ENCODE assay signal across 12 mouse cellular contexts in genomic region chr10:110929756-110930155, GRCm38 (mm10). TPM values are rescaled to one million over a fixed set of nuclear protein-coding genes. Genes with fewer than 3 reads are reported as not detected.
A peak's percentile ranks its signal among the peaks of the same experiment; 100 is the strongest.
DNase-seq lines count a peak whose midpoint lies in the region; ATAC-seq lines count a peak whose summit lies in the region.
"Had no signal": no experiment of that assay in that cellular context is flagged by ENCODE, and none has a peak within 500 bp of the region (broad histone marks: within the 10 kb centered on the region; RNA-seq: fewer than 3 reads in every experiment).

No protein-coding gene starts in this region.

- H3K36me3 ChIP-seq in kidney, embryonic 15.5 days: peaks cover 7% of the 10 kb centered on the region; the same call in 1 of the 2 replicates
- H3K36me3 ChIP-seq in hindbrain, embryonic 14.5 days (replicated peaks; ENCODE audit: control insufficient read depth, insufficient read depth): no peaks in the 10 kb centered on the region
- no peaks in the 10 kb centered on the region for H3K36me3 ChIP-seq in forebrain, embryonic 12.5 days (replicated peaks)
- H3K36me3 ChIP-seq: liver, embryonic 12.5 days had no signal

- H3K4me1 ChIP-seq in kidney, embryonic 15.5 days: peaks cover 40% of the 10 kb centered on the region
- peaks cover 47% of the 10 kb centered on the region for H3K4me1 ChIP-seq in hindbrain, embryonic 14.5 days (replicated peaks; ENCODE audit: control insufficient read depth, insufficient read depth, low read length)
- peaks cover 43% of the 10 kb centered on the region for H3K4me1 ChIP-seq in forebrain, embryonic 12.5 days

- no peak overlapping the region for H3K27ac ChIP-seq in kidney, embryonic 15.5 days
- 0 out of 2 replicates have a peak overlapping the region, but pooled peaks have one; percentile 4 for H3K27ac ChIP-seq in hindbrain, embryonic 14.5 days
- H3K27ac ChIP-seq in forebrain, embryonic 12.5 days: no peak overlapping the region
- H3K27ac ChIP-seq: liver, embryonic 12.5 days had no signal

- WGBS in kidney, embryonic 15.5 days: 76% methylated on average over 4 of the region's 4 CpGs
- 60% methylated on average over 4 of the region's 4 CpGs for WGBS in hindbrain, embryonic 14.5 days
- WGBS in forebrain, embryonic 12.5 days: 69% methylated on average over 4 of the region's 4 CpGs

- no peak overlapping the region for H3K4me2 ChIP-seq in kidney, embryonic 15.5 days
- H3K4me2 ChIP-seq in hindbrain, embryonic 14.5 days (replicated peaks): no peak overlapping the region
- no peak overlapping the region for H3K4me2 ChIP-seq in forebrain, embryonic 12.5 days
- H3K4me2 ChIP-seq: liver, embryonic 12.5 days had no signal

- DNase-seq in cerebellum, postnatal 25 days: peak; percentile 36 to 54
- DNase-seq in cerebellum, adult 8-10 months: no peak
- DNase-seq in kidney, adult 9 months: peak; percentile 41
- peak; percentile 66 for DNase-seq in MN1 (ENCODE audit: low spot score)
- DNase-seq in hindbrain, embryonic 14.5 days (ENCODE audit: low spot score): no peak
- DNase-seq: B cell, adult 2 months; forebrain, postnatal 0 days had no signal

- H3K9me3 ChIP-seq in kidney, embryonic 15.5 days (replicated peaks): no peaks in the 10 kb centered on the region
- H3K9me3 ChIP-seq in hindbrain, embryonic 14.5 days (ENCODE audit: control insufficient read depth, low read length): no peaks in the 10 kb centered on the region
- H3K9me3 ChIP-seq in forebrain, embryonic 12.5 days: no peaks in the 10 kb centered on the region
- H3K9me3 ChIP-seq: liver, embryonic 12.5 days; megakaryocyte, embryonic 14.5 days had no signal

- no peaks in the 10 kb centered on the region for H3K27me3 ChIP-seq in kidney, embryonic 15.5 days
- H3K27me3 ChIP-seq in hindbrain, embryonic 14.5 days (ENCODE audit: control insufficient read depth, insufficient read depth, low read length): no peaks in the 10 kb centered on the region
- H3K27me3 ChIP-seq in forebrain, embryonic 12.5 days: no peaks in the 10 kb centered on the region
- H3K27me3 ChIP-seq: liver, embryonic 12.5 days; megakaryocyte, embryonic 14.5 days had no signal

- H3K4me3 ChIP-seq in kidney, embryonic 15.5 days (replicated peaks): no peak overlapping the region
- no peak overlapping the region for H3K4me3 ChIP-seq in hindbrain, embryonic 14.5 days (replicated peaks; ENCODE audit: low read length)
- H3K4me3 ChIP-seq in forebrain, embryonic 12.5 days (replicated peaks): no peak overlapping the region
- H3K4me3 ChIP-seq: liver, embryonic 12.5 days; megakaryocyte, embryonic 14.5 days had no signal

- H3K9ac ChIP-seq in kidney, embryonic 15.5 days: no peak overlapping the region
- no peak overlapping the region for H3K9ac ChIP-seq in hindbrain, embryonic 14.5 days
- no peak overlapping the region for H3K9ac ChIP-seq in forebrain, embryonic 12.5 days
- H3K9ac ChIP-seq: forebrain, postnatal 0 days; liver, embryonic 12.5 days had no signal

- no peak for ATAC-seq in kidney, embryonic 15.5 days (replicated peaks; ENCODE audit: low FRiP score)
- 0 out of 2 replicates have a peak, but pooled peaks have one; percentile 14 for ATAC-seq in hindbrain, embryonic 14.5 days (ENCODE audit: low FRiP score)
- no peak for ATAC-seq in forebrain, embryonic 12.5 days (ENCODE audit: low FRiP score)
- ATAC-seq in megakaryocyte progenitor cell, adult 5-6 weeks (replicated peaks; ENCODE audit: poor library complexity): no peak
- ATAC-seq: forebrain, postnatal 0 days; liver, embryonic 12.5 days had no signal

RNA-seq across cellular contexts. Expression of gene Csrp2, which starts 10.2 kb away (rescaled TPM):
- 189 and 196 TPM in 2 replicates for polyA plus RNA-seq in kidney, embryonic 15.5 days (2015; fragmentation: Nextera tagmentation; extraction: Ambion mirVana)
- 122 and 128 TPM in 2 replicates for polyA plus RNA-seq in hindbrain, embryonic 14.5 days (2014; fragmentation: Nextera tagmentation; extraction: Ambion mirVana)
- 128 and 164 TPM in 2 replicates for polyA plus RNA-seq in forebrain, embryonic 12.5 days (2016; fragmentation: Nextera tagmentation; extraction: Ambion mirVana)
- 19.3 and 26.5 TPM in 2 replicates for total RNA-seq in megakaryocyte progenitor cell, adult 5-6 weeks (2015)
- 61.1 and 92.4 TPM in 2 replicates for total RNA-seq in megakaryocyte progenitor cell, adult 5-6 weeks (2017)

Comparison
In these comparisons a context has a peak if more than half of its experiments do, and no peak if none do; other contexts are left out.
1. DNase-seq: peak in cerebellum, postnatal 25 days (2 of 2), kidney, adult 9 months (single experiment) and MN1 (single experiment); none in cerebellum, adult 8-10 months (single experiment) and hindbrain, embryonic 14.5 days (single experiment).